Mouse (Mus musculus) thymus, adult 2 months (tissue): ENCODE data around the gene Ap1m2.

Experiments
- CTCF ChIP-seq: fragments of 200-500 bp; IDR thresholded peaks from 2 replicates; pipeline ENCODE4 v1.5.1; 2012; ENCODE audit warnings: mild to moderate bottlenecking, control low read depth, low read length, moderate library complexity, borderline replicate concordance; ENCODE audit not compliant: control insufficient read depth, poor library complexity, insufficient read depth; ENCODE audit errors: extremely low read depth
- POLR2A ChIP-seq: fragments of 200-500 bp; IDR thresholded peaks from 2 replicates; pipeline ENCODE4 v1.6.1; 2012; ENCODE audit warnings: mild to moderate bottlenecking, low read length, control low read depth, moderate library complexity; ENCODE audit not compliant: control insufficient read depth, poor library complexity, insufficient read depth; ENCODE audit errors: extremely low read depth

DNA sequence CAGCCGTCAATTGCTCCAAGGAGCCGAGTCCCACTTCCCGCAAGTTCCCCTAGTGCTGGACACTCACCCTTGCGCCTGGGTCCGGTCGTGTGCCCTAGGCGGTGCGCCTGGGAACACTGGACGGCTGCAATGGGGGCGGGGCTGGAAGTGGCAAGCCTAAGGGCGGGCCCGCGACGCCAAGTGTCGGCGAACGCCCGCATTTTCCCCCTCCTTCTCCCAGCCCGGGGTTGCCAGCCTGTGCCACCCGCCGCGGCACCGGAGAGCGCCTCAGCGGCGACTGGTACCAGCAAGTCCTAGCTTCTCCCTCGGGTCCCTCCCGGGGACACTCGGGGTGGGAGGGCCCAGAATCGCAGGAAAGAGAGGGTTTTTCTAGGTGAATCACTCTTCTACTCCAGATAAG, 63.8 kb downstream of the Ap1m2 start, which contains the start of gene S1pr5:
- TF ChIP-seq CTCF (no peak), POLR2A (no peak)
